Mouse (Mus musculus) CH12.LX (cell line): Measurements from ENCODE around the gene Coro7. TPM values are rescaled to one million over a fixed set of nuclear protein-coding genes. Genes with fewer than 3 reads are reported as not detected.

Source experiments
- DNase-seq: peaks from one replicate; pipeline ENCODE4 v3.0.0-alpha.2; 2013; ENCODE audit errors: extremely low read depth
- H3K27ac ChIP-seq: 2 replicates; pipeline ENCODE4 v1.5.1; 2012; ENCODE audit warnings: low read depth, mild to moderate bottlenecking, control low read depth, moderate library complexity; ENCODE audit not compliant: insufficient read depth
- H3K27me3 ChIP-seq: replicated peaks from 2 replicates; pipeline ENCODE3; 2012; ENCODE audit warnings: inconsistent platforms
- H3K36me3 ChIP-seq, 2 experiments: replicated peaks in 1 of 2; 2 replicates each; pipeline versions ENCODE3 to v1.6.1; 2012; ENCODE audit warnings: inconsistent platforms in 1 of 2, low read length in 1 of 2, mild to moderate bottlenecking in 1 of 2, mixed read lengths in 1 of 2, moderate library complexity in 1 of 2; ENCODE audit not compliant: control insufficient read depth in 1 of 2, insufficient read depth in 1 of 2
- H3K4me1 ChIP-seq, 2 experiments: 2 replicates each; pipeline ENCODE4 v1.6.1; 2012; ENCODE audit warnings: inconsistent platforms in 1 of 2, moderate library complexity in 1 of 2; ENCODE audit not compliant: insufficient read depth in 2 of 2, control insufficient read depth in 1 of 2
- H3K4me2 ChIP-seq: 2 replicates; pipeline ENCODE4 v1.6.1; 2012; ENCODE audit warnings: low read depth, mild to moderate bottlenecking, control low read depth; ENCODE audit not compliant: poor library complexity, insufficient read depth, severe bottlenecking
- H3K4me3 ChIP-seq, 3 experiments: fragments of 150-350 bp in 1 of 3; sonication (generic) in 1 of 3; replicated peaks in 1 of 3; 2 replicates each; pipeline versions ENCODE3 to v1.5.1; 2011 to 2012; ENCODE audit warnings: low read depth in 2 of 3, low read length in 2 of 3, mild to moderate bottlenecking in 2 of 3, moderate library complexity in 2 of 3, control low read depth in 1 of 3, improper control_type of control experiment in 1 of 3, inconsistent platforms in 1 of 3, mixed read lengths in 1 of 3; ENCODE audit not compliant: poor library complexity in 1 of 3
- H3K79me2 ChIP-seq: replicated peaks from 2 replicates; pipeline ENCODE4 v1.6.1; 2012; ENCODE audit warnings: mild to moderate bottlenecking, moderate library complexity; ENCODE audit not compliant: control insufficient read depth, poor library complexity, insufficient read depth, severe bottlenecking; ENCODE audit errors: extremely low read depth
- H3K9ac ChIP-seq: 2 replicates; pipeline ENCODE4 v1.6.1; 2012; ENCODE audit warnings: low read depth, mild to moderate bottlenecking, control low read depth, moderate library complexity; ENCODE audit not compliant: insufficient read depth
- H3K9me3 ChIP-seq: replicated peaks from 2 replicates; pipeline ENCODE3; 2012; ENCODE audit warnings: low read length, inconsistent platforms, mixed read lengths
- E2F4 ChIP-seq: IDR thresholded peaks from 2 replicates; pipeline ENCODE4 v1.6.1; 2011; ENCODE audit warnings: low read depth, low read length, improper control_type of control experiment; ENCODE audit not compliant: insufficient replicate concordance
- ETS1 ChIP-seq: conservative IDR thresholded peaks from 2 replicates; pipeline ENCODE4 v1.6.1; 2012; ENCODE audit warnings: low read depth, mild to moderate bottlenecking, inconsistent platforms, low read length, improper control_type of control experiment, moderate library complexity
- HCFC1 ChIP-seq: IDR thresholded peaks from 2 replicates; pipeline ENCODE4 v1.6.1; 2012; ENCODE audit warnings: low read depth, mild to moderate bottlenecking, inconsistent platforms, low read length, improper control_type of control experiment
- JUND ChIP-seq: conservative IDR thresholded peaks from 2 replicates; pipeline ENCODE4 v1.6.1; 2011; ENCODE audit warnings: low read depth, low read length, improper control_type of control experiment
- MAFK ChIP-seq: IDR thresholded peaks from 2 replicates; pipeline ENCODE4 v1.6.1; 2011; ENCODE audit warnings: low read length, improper control_type of control experiment; ENCODE audit not compliant: insufficient replicate concordance
- MXI1 ChIP-seq: IDR thresholded peaks from 2 replicates; pipeline ENCODE4 v1.6.1; 2011; ENCODE audit warnings: mild to moderate bottlenecking, low read depth, low read length, improper control_type of control experiment
- MYC ChIP-seq: IDR thresholded peaks from 2 replicates; pipeline ENCODE4 v1.6.1; 2011; ENCODE audit warnings: low read depth, mild to moderate bottlenecking, improper control_type of control experiment, low read length
- NELFE ChIP-seq: IDR thresholded peaks from 2 replicates; pipeline ENCODE4 v1.6.1; 2011; ENCODE audit warnings: low read depth, low read length, improper control_type of control experiment
- POLR2A ChIP-seq: IDR thresholded peaks from 2 replicates; pipeline ENCODE4 v1.6.1; 2011; ENCODE audit warnings: low read depth, mild to moderate bottlenecking, improper control_type of control experiment, low read length
- RAD21 ChIP-seq: IDR thresholded peaks from 2 replicates; pipeline ENCODE4 v1.6.1; 2011; ENCODE audit warnings: low read depth, mild to moderate bottlenecking, low read length, improper control_type of control experiment, moderate library complexity
- SIN3A ChIP-seq: IDR thresholded peaks from 2 replicates; pipeline ENCODE4 v1.6.1; 2012; ENCODE audit warnings: low read length, improper control_type of control experiment, inconsistent platforms
- SMC3 ChIP-seq: IDR thresholded peaks from 2 replicates; pipeline ENCODE4 v1.6.1; 2011; ENCODE audit warnings: low read depth, low read length, improper control_type of control experiment
- TBP ChIP-seq: conservative IDR thresholded peaks from 2 replicates; pipeline ENCODE4 v1.6.1; 2011; ENCODE audit warnings: low read depth, low read length, improper control_type of control experiment
- TCF12 ChIP-seq: IDR thresholded peaks from 2 replicates; pipeline ENCODE4 v1.6.1; 2014; ENCODE audit warnings: low read depth, mild to moderate bottlenecking, inconsistent platforms, low read length, improper control_type of control experiment
- UBTF ChIP-seq: IDR thresholded peaks from 2 replicates; pipeline ENCODE4 v1.6.1; 2012; ENCODE audit warnings: low read depth, mild to moderate bottlenecking, inconsistent platforms, low read length, improper control_type of control experiment, moderate library complexity
- USF1 ChIP-seq: IDR thresholded peaks from 2 replicates; pipeline ENCODE4 v1.6.1; 2014; ENCODE audit warnings: low read depth, mild to moderate bottlenecking, inconsistent platforms, low read length, improper control_type of control experiment
- dilution Hi-C: fragments of 300-500 bp; cut with MboI; formaldehyde crosslinking; loops from 2 replicates; pipeline ENCODE4 v1.14.3; 2020; ENCODE audit warnings: low sequenced_read_pairs; ENCODE audit not compliant: extremely low pct_unique_long_range_greater_than_20kb, extremely low pct_ligation_motif_present
- in situ Hi-C: fragments of 300-500 bp; cut with MboI; formaldehyde crosslinking; loops from 3 replicates; pipeline ENCODE4 v1.14.3; 2019; ENCODE audit warnings: low sequenced_read_pairs, low pct_ligation_motif_present, low pct_unique_long_range_greater_than_20kb, mixed read lengths
- polyA plus RNA-seq: library from polyadenylated mRNA; unstranded; fragments of >175 nt; gene quantifications from 2 replicates; pipeline ENCODE4 v1.2.1, GENCODE M21; 2012; ENCODE audit warnings: low read depth; ENCODE audit not compliant: insufficient read length
- total RNA-seq, 2 experiments: library from RNA; depleted of rRNA; stranded (reverse); fragments of 300-350 nt in 1 of 2; fragments of >200 nt in 1 of 2; gene quantifications; 2 replicates each; pipeline ENCODE4 v1.2.3; 2012 to 2014

Coro7 gene
- total and polyA plus RNA-seq, 3 experiments = 5.7 to 40.2 (median 20.0) TPM

GRCm38 (mm10) chr16:4638891-4639390 is 40.6 kb downstream of the Coro7 start:
- Histone ChIP-seq H3K4me1 (peaks cover 16 to 32% of the 10 kb centered on the region in 2 experiments), H3K79me2 (no peaks in the 10 kb centered on the region), H3K9me3 (no peaks in the 10 kb centered on the region), H3K4me2 (no peak overlapping the region), H3K9ac (no peak overlapping the region), H3K36me3 (peaks cover 26 to 81% of the 10 kb centered on the region in 2 experiments), H3K4me3 (no peak overlapping the region), H3K27ac (no peak overlapping the region), H3K27me3 (no peaks in the 10 kb centered on the region)
- DNase-seq = no peak
- in situ Hi-C loops (loop anchor here (25.0 kb wide), 1 partner anchor 498 kb away; the partner anchor contains the start of genes Ppl and Sec14l5), dilution Hi-C loops (no loop called here)
- TF ChIP-seq MXI1 (no peak), USF1 (no peak), UBTF (no peak), JUND (no peak), E2F4 (no peak), ETS1 (no peak), SIN3A (no peak), MYC (no peak), TCF12 (no peak), TBP (no peak), SMC3 (no peak), POLR2A (no peak), MAFK (no peak)

- TF ChIP-seq ETS1 (no peak), NELFE (no peak), HCFC1 (no peak), RAD21 (no peak)
- Histone ChIP-seq H3K79me2 (no peaks in the 10 kb centered on the region), H3K9ac (no peak overlapping the region), H3K4me3 (no peak overlapping the region), H3K4me2 (no peak overlapping the region), H3K36me3 (peaks cover 54 to 81% of the 10 kb centered on the region in 2 experiments), H3K27ac (no peak overlapping the region), H3K9me3 (no peaks in the 10 kb centered on the region), H3K27me3 (no peaks in the 10 kb centered on the region), H3K4me1 (peaks cover 5 to 18% of the 10 kb centered on the region in 2 experiments)
- dilution Hi-C loops (no loop called here), in situ Hi-C loops (loop anchor here (25.0 kb wide), 1 partner anchor 502 kb away; the partner anchor contains the start of genes Ppl and Sec14l5)
- no peak for DNase-seq
Measured at GRCm38 (mm10) chr16:4635760-4636159, 43.8 kb downstream of the Coro7 start.
